Mouse (Mus musculus) brain, embryonic 14.5 days (tissue): ENCODE measurements at regions not wholly inside any gene's neighbourhood (a gene's known extent, or its start where the extent isn't known, plus 50 kb on each side); places are given as distances from the start of the nearest gene placed in this dataset.

Experiments
- CTCF ChIP-seq: fragments of 200-500 bp; IDR thresholded peaks from 2 replicates; pipeline ENCODE4 v1.5.1; 2012; ENCODE audit warnings: inconsistent platforms, mild to moderate bottlenecking, moderate library complexity, borderline replicate concordance; ENCODE audit not compliant: insufficient read depth, insufficient read length; ENCODE audit errors: extremely low read depth
- POLR2A ChIP-seq: fragments of 200-500 bp; IDR thresholded peaks from 2 replicates; pipeline ENCODE4 v1.6.1; 2012; ENCODE audit warnings: mild to moderate bottlenecking, inconsistent platforms, borderline replicate concordance; ENCODE audit not compliant: poor library complexity, insufficient read depth, insufficient read length, severe bottlenecking; ENCODE audit errors: extremely low read depth

DNA sequence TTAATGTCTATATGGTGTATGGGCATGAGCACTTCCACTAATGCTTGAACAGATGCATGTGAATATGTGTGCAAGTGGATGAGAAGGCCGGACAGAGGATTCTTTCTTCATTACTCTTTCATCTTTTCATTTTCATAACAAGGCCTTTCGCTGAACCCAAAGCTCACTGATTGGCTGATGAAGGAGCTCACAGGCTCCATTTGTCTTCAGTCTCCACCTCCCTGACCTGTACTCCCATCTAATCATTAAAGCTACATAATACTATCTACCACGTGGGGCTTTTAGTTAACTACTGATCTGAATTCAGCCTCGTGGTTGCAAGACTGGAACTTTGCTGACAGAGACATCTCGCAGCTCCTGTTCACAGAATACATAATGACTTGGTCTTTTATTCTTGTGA is 992.8 kb downstream of the Olfm4 start:
- no peak for TF ChIP-seq CTCF
- no peak for TF ChIP-seq POLR2A
